Mouse (Mus musculus) liver, embryonic 15.5 days (tissue): ENCODE measurements around the gene Fanca. TPM values are rescaled to one million over a fixed set of nuclear protein-coding genes. Genes with fewer than 3 reads are reported as not detected.
A peak's percentile ranks its signal among the peaks of the same experiment; 100 is the strongest.

Source experiments
- ATAC-seq: fragments of 200-750 bp; cut with Nextera tagmentation; 2 replicates; pipeline ENCODE4 v1.8.0; 2017; ENCODE audit warnings: moderate number of reproducible peaks, mild to moderate bottlenecking, moderate library complexity; ENCODE audit not compliant: insufficient read depth
- H3K27ac ChIP-seq: fragments of 300-500 bp; sonication (generic); replicated peaks from 2 replicates; pipeline ENCODE4 v1.5.1; 2015; ENCODE audit warnings: mild to moderate bottlenecking, inconsistent platforms
- H3K27me3 ChIP-seq: fragments of 300-500 bp; sonication (generic); 2 replicates; pipeline ENCODE4 v1.6.1; 2015; ENCODE audit warnings: mild to moderate bottlenecking, inconsistent platforms
- H3K36me3 ChIP-seq: fragments of 300-500 bp; sonication (generic); replicated peaks from 2 replicates; pipeline ENCODE4 v1.6.1; 2015; ENCODE audit warnings: moderate library complexity, mild to moderate bottlenecking, inconsistent platforms
- H3K4me1 ChIP-seq: fragments of 300-500 bp; sonication (generic); replicated peaks from 2 replicates; pipeline ENCODE4 v1.6.1; 2015; ENCODE audit warnings: inconsistent platforms
- H3K4me2 ChIP-seq: fragments of 300-500 bp; sonication (generic); 2 replicates; pipeline ENCODE4 v1.6.1; 2015; ENCODE audit warnings: moderate library complexity, mild to moderate bottlenecking, inconsistent platforms
- H3K4me3 ChIP-seq: fragments of 300-500 bp; sonication (generic); replicated peaks from 2 replicates; pipeline ENCODE4 v1.5.1; 2015; ENCODE audit warnings: mild to moderate bottlenecking, inconsistent platforms
- H3K9ac ChIP-seq: fragments of 300-500 bp; sonication (generic); 2 replicates; pipeline ENCODE4 v1.6.1; 2015; ENCODE audit warnings: moderate library complexity, mild to moderate bottlenecking, inconsistent platforms
- H3K9me3 ChIP-seq: fragments of 300-500 bp; sonication (generic); replicated peaks from 2 replicates; pipeline ENCODE4 v1.6.1; 2016; ENCODE audit warnings: inconsistent platforms
- whole genome bisulfite sequencing: fragments of 180-500 bp; shearing (Covaris S2); methylation state at CpG from one replicate; pipeline ENCODE4 v1.1.7; 2015; ENCODE audit warnings: mixed read lengths; ENCODE audit not compliant: insufficient replicate concordance; 5-methylcytosine and 5-hydroxymethylcytosine counted together
- polyA plus RNA-seq: library from polyadenylated mRNA; unstranded; fragments of >200 nt; fragmentation: Nextera tagmentation; extraction: Ambion mirVana; gene quantifications from 2 replicates; pipeline ENCODE4 v1.2.1, GENCODE M21; 2015

The Fanca gene
- 15.5 and 16.7 TPM in 2 replicates for polyA plus RNA-seq

GRCm38 (mm10) chr8:123318467-123318911 is at the start of gene Fanca:
Fanca (minus strand) TSS chr8:123318576.
- Histone ChIP-seq H3K4me3 (peak within 1 kb of the TSS; percentile 72), H3K4me2 (peak within 1 kb of the TSS; percentile 83), H3K27ac (peak within 1 kb of the TSS; percentile 69), H3K4me1 (peaks cover 25% of the 10 kb centered on the region), H3K9ac (peak within 1 kb of the TSS; percentile 66), H3K36me3 (peaks cover 6% of the 10 kb centered on the region; the same call in 1 of the 2 replicates), H3K27me3 (peaks cover 9% of the 10 kb centered on the region; the same call in 1 of the 2 replicates), H3K9me3 (no peaks in the 10 kb centered on the region)
- under 1% methylated on average over 24 of the region's 24 CpGs for WGBS
- peak; percentile 99 for ATAC-seq

- H3K27ac ChIP-seq = no peak overlapping the region
- ATAC-seq = no peak
- WGBS = 47% methylated on average over 12 of the region's 12 CpGs
Measured at GRCm38 (mm10) chr8:123361082-123361739, 42.8 kb upstream of the Fanca start.

GRCm38 (mm10) chr8:123353216-123353615 is 34.8 kb upstream of the Fanca start:
- H3K27ac ChIP-seq = no peak overlapping the region
- H3K4me1 ChIP-seq = peaks cover 10% of the 10 kb centered on the region
- H3K4me2 ChIP-seq = no peak overlapping the region
- no peaks in the 10 kb centered on the region for H3K9me3 ChIP-seq
- H3K4me3 ChIP-seq = no peak overlapping the region
- 37% methylated on average over 11 of the region's 11 CpGs for WGBS
- peaks cover 7% of the 10 kb centered on the region for H3K27me3 ChIP-seq
- no peak for ATAC-seq
- H3K9ac ChIP-seq = no peak overlapping the region
- H3K36me3 ChIP-seq = no peaks in the 10 kb centered on the region

More at GRCm38 (mm10) chr8:123361082-123361739, 42.8 kb upstream of the Fanca start:
- H3K4me1 ChIP-seq = no peaks in the 10 kb centered on the region
- no peaks in the 10 kb centered on the region for H3K36me3 ChIP-seq
- H3K27me3 ChIP-seq = no peaks in the 10 kb centered on the region
- no peaks in the 10 kb centered on the region for H3K9me3 ChIP-seq
- no peak overlapping the region for H3K4me3 ChIP-seq
- H3K9ac ChIP-seq = no peak overlapping the region
- no peak overlapping the region for H3K4me2 ChIP-seq

GRCm38 (mm10) chr8:123352786-123353185 is 34.4 kb upstream of the Fanca start:
- no peak for ATAC-seq
- H3K36me3 ChIP-seq = no peaks in the 10 kb centered on the region
- 51% methylated on average over 13 of the region's 13 CpGs for WGBS

GRCm38 (mm10) chr8:123352118-123352517 is 33.7 kb upstream of the Fanca start:
- Histone ChIP-seq H3K27me3 (peaks cover 7% of the 10 kb centered on the region), H3K9me3 (no peaks in the 10 kb centered on the region), H3K4me1 (peaks cover 21% of the 10 kb centered on the region), H3K4me2 (no peak overlapping the region), H3K4me3 (no peak overlapping the region), H3K36me3 (no peaks in the 10 kb centered on the region), H3K27ac (no peak overlapping the region), H3K9ac (no peak overlapping the region)
- no peak for ATAC-seq
- WGBS = 65% methylated on average over 12 of the region's 12 CpGs

More at GRCm38 (mm10) chr8:123352786-123353185, 34.4 kb upstream of the Fanca start:
- Histone ChIP-seq H3K27me3 (peaks cover 7% of the 10 kb centered on the region), H3K4me1 (peaks cover 14% of the 10 kb centered on the region), H3K4me3 (no peak overlapping the region), H3K4me2 (no peak overlapping the region), H3K9ac (no peak overlapping the region), H3K9me3 (no peaks in the 10 kb centered on the region), H3K27ac (no peak overlapping the region)

- ATAC-seq = no peak
Measured at GRCm38 (mm10) chr8:123349073-123349472, 30.7 kb upstream of the Fanca start.

GRCm38 (mm10) chr8:123348237-123348843 is 30.0 kb upstream of the Fanca start:
- no peaks in the 10 kb centered on the region for H3K9me3 ChIP-seq
- H3K9ac ChIP-seq = no peak overlapping the region
- 56% methylated on average over 9 of the region's 9 CpGs for WGBS
- H3K4me2 ChIP-seq = no peak overlapping the region
- H3K27ac ChIP-seq = no peak overlapping the region
- no peaks in the 10 kb centered on the region; the same call in 1 of the 2 replicates for H3K27me3 ChIP-seq
- ATAC-seq = peak; percentile 26; the same call in 1 of the 2 replicates
- no peak overlapping the region for H3K4me3 ChIP-seq
- peaks cover 29% of the 10 kb centered on the region for H3K4me1 ChIP-seq
- no peaks in the 10 kb centered on the region for H3K36me3 ChIP-seq

More at GRCm38 (mm10) chr8:123349073-123349472, 30.7 kb upstream of the Fanca start:
- H3K4me3 ChIP-seq = no peak overlapping the region
- no peaks in the 10 kb centered on the region for H3K36me3 ChIP-seq
- H3K27me3 ChIP-seq = peaks cover 3% of the 10 kb centered on the region
- H3K27ac ChIP-seq = no peak overlapping the region
- H3K4me2 ChIP-seq = no peak overlapping the region
- WGBS = 73% methylated on average over 4 of the region's 4 CpGs
- H3K4me1 ChIP-seq = peaks cover 22% of the 10 kb centered on the region
- H3K9me3 ChIP-seq = no peaks in the 10 kb centered on the region
- H3K9ac ChIP-seq = no peak overlapping the region

GRCm38 (mm10) chr8:123347293-123347692 is 28.9 kb upstream of the Fanca start:
- Histone ChIP-seq H3K9me3 (no peaks in the 10 kb centered on the region), H3K36me3 (no peaks in the 10 kb centered on the region), H3K9ac (no peak overlapping the region), H3K4me1 (peaks cover 37% of the 10 kb centered on the region), H3K4me3 (no peak overlapping the region), H3K27ac (no peak overlapping the region), H3K4me2 (no peak overlapping the region), H3K27me3 (no peaks in the 10 kb centered on the region)
- no peak for ATAC-seq
- 25% methylated on average over 2 of the region's 2 CpGs for WGBS

- Histone ChIP-seq H3K9me3 (no peaks in the 10 kb centered on the region), H3K27me3 (no peaks in the 10 kb centered on the region), H3K4me3 (no peak overlapping the region), H3K9ac (no peak overlapping the region), H3K27ac (no peak overlapping the region), H3K4me2 (no peak overlapping the region), H3K36me3 (no peaks in the 10 kb centered on the region), H3K4me1 (peaks cover 52% of the 10 kb centered on the region)
- no peak for ATAC-seq
- WGBS = 79% methylated on average over 6 of the region's 6 CpGs
Measured at GRCm38 (mm10) chr8:123345856-123346255, 27.5 kb upstream of the Fanca start.

- no peak overlapping the region for H3K27ac ChIP-seq
- no peaks in the 10 kb centered on the region for H3K9me3 ChIP-seq
- WGBS = 56% methylated on average over 8 of the region's 8 CpGs
- ATAC-seq = no peak
- no peaks in the 10 kb centered on the region for H3K36me3 ChIP-seq
- peaks cover 56% of the 10 kb centered on the region for H3K4me1 ChIP-seq
- H3K9ac ChIP-seq = no peak overlapping the region
- no peak overlapping the region for H3K4me2 ChIP-seq
- no peak overlapping the region for H3K4me3 ChIP-seq
- no peaks in the 10 kb centered on the region for H3K27me3 ChIP-seq
Measured at GRCm38 (mm10) chr8:123345135-123345534, 26.8 kb upstream of the Fanca start.

GRCm38 (mm10) chr8:123343422-123343821 is 25.0 kb upstream of the Fanca start:
- no peak for ATAC-seq
- no peak overlapping the region for H3K27ac ChIP-seq

More at GRCm38 (mm10) chr8:123343422-123343821, 25.0 kb upstream of the Fanca start:
- no peak overlapping the region for H3K9ac ChIP-seq
- H3K9me3 ChIP-seq = no peaks in the 10 kb centered on the region
- no peaks in the 10 kb centered on the region for H3K36me3 ChIP-seq
- no peak overlapping the region for H3K4me2 ChIP-seq
- H3K4me3 ChIP-seq = no peak overlapping the region
- 74% methylated on average over 12 of the region's 12 CpGs for WGBS
- no peaks in the 10 kb centered on the region for H3K27me3 ChIP-seq
- H3K4me1 ChIP-seq = peaks cover 48% of the 10 kb centered on the region
